8 mouse cellular contexts compared by ENCODE assay signal in the genomic region with DNA sequence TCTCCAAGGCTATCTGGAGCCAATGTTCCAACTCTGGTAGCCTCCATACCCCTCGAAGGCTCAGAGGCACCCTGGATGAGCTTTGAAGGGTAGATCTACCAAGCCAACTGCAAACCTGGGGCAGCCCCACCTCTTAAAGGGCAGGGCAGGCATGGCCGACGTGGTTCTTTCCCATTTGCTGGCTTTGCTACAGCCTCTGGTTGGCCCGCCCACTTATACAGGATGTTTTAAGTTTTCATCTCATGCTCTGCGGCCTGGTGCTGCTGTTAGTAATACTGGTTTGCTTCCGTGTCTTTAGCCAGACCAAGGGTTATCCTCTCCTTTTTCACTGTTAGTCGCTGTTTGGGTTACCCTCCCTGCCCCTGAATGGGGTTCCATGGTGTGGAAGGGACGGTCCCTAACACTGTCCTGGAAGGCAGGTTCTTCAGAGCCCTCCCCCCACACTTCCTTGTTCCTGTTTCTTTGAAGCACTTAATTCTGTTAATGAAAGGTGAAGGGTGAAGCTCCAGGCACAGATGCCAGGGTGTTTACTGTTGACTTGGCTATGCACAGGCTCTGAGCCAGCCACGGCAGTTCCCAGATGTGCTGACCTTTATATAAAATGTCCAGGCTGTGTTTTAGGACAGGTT. TPM values are rescaled to one million over a fixed set of nuclear protein-coding genes. Genes with fewer than 3 reads are reported as not detected.
DNase-seq lines count a peak whose midpoint lies in the region; ATAC-seq lines count a peak whose summit lies in the region.

No protein-coding gene starts in this region.

- no peak overlapping the region for H3K27ac ChIP-seq in heart, embryonic 12.5 days (ENCODE audit: poor library complexity, severe bottlenecking)
- peak overlapping the region; percentile 59 for H3K27ac ChIP-seq in stomach, embryonic 16.5 days (ENCODE audit: low read length)

- peak; percentile 55 for DNase-seq in cerebellum, adult 11-12 months
- no peak for DNase-seq in cerebellum, adult 9-10 months
- DNase-seq in adipocyte (ENCODE audit: low spot score), result peak; percentile 91
- peak; percentile 71 for DNase-seq in kidney, postnatal 10 days
- peak; percentile 68 to 71 for DNase-seq in lung, postnatal 4 days
- DNase-seq in right cerebral cortex, postnatal 25 days, result no peak

- WGBS in heart, embryonic 12.5 days, result 57% methylated on average over 9 of the region's 9 CpGs
- WGBS in stomach, embryonic 16.5 days, result 47% methylated on average over 9 of the region's 9 CpGs

- peak overlapping the region; percentile 92 for H3K9ac ChIP-seq in heart, embryonic 12.5 days
- H3K9ac ChIP-seq in stomach, embryonic 16.5 days (ENCODE audit: low read length), result peak overlapping the region; percentile 17

- peak overlapping the region; percentile 86 for H3K4me2 ChIP-seq in heart, embryonic 12.5 days
- peak overlapping the region; percentile 66 for H3K4me2 ChIP-seq in stomach, embryonic 16.5 days (ENCODE audit: low read depth, low read length)

- ATAC-seq in heart, embryonic 12.5 days (ENCODE audit: insufficient number of reproducible peaks, low FRiP score), result no peak
- 0 out of 2 replicates have a peak, but pooled peaks have one; percentile 12 for ATAC-seq in stomach, embryonic 16.5 days (ENCODE audit: insufficient read depth, low FRiP score)

- no peak overlapping the region; the same call in 1 of the 2 replicates for H3K4me3 ChIP-seq in heart, embryonic 12.5 days
- peak overlapping the region; percentile 84 for H3K4me3 ChIP-seq in stomach, embryonic 16.5 days (replicated peaks; ENCODE audit: low read length)

- peaks cover 36% of the 10 kb centered on the region for H3K36me3 ChIP-seq in heart, embryonic 12.5 days
- 0 out of 2 replicates have a peak, but pooled peaks cover 9% of the 10 kb centered on the region for H3K36me3 ChIP-seq in stomach, embryonic 16.5 days (ENCODE audit: control insufficient read depth, insufficient read depth, low read length)

- no peaks in the 10 kb centered on the region for H3K27me3 ChIP-seq in heart, embryonic 12.5 days (replicated peaks)
- H3K27me3 ChIP-seq in stomach, embryonic 16.5 days (ENCODE audit: control insufficient read depth, insufficient read depth, low read length), result no peaks in the 10 kb centered on the region

- peaks cover 47% of the 10 kb centered on the region for H3K4me1 ChIP-seq in heart, embryonic 12.5 days (replicated peaks)
- peaks cover 32% of the 10 kb centered on the region for H3K4me1 ChIP-seq in stomach, embryonic 16.5 days (ENCODE audit: control insufficient read depth, insufficient read depth, low read length)

- H3K9me3 ChIP-seq in heart, embryonic 12.5 days (replicated peaks), result no peaks in the 10 kb centered on the region
- no peaks in the 10 kb centered on the region for H3K9me3 ChIP-seq in stomach, embryonic 16.5 days (replicated peaks; ENCODE audit: control insufficient read depth, low read length)

RNA-seq across cellular contexts. Expression of a gene that starts 3.4 kb away (rescaled TPM):
- 51.7 and 53.5 TPM in 2 replicates for polyA plus RNA-seq in heart, embryonic 12.5 days (2016; fragmentation: Nextera tagmentation; extraction: Ambion mirVana)
- 59.9 and 70.2 TPM in 2 replicates for polyA plus RNA-seq in stomach, embryonic 16.5 days (2015; fragmentation: Nextera tagmentation; extraction: Ambion mirVana)

RNA-seq across cellular contexts. Expression of a gene that starts 10.6 kb away (rescaled TPM):
- polyA plus RNA-seq in heart, embryonic 12.5 days (2016; fragmentation: Nextera tagmentation; extraction: Ambion mirVana), result 12.4 and 12.6 TPM in 2 replicates
- 13.4 and 15.0 TPM in 2 replicates for polyA plus RNA-seq in stomach, embryonic 16.5 days (2015; fragmentation: Nextera tagmentation; extraction: Ambion mirVana)

RNA-seq across cellular contexts. Expression of a gene that starts 18.8 kb away (rescaled TPM):
- 1.8 and 2.4 TPM in 2 replicates for polyA plus RNA-seq in heart, embryonic 12.5 days (2016; fragmentation: Nextera tagmentation; extraction: Ambion mirVana)
- polyA plus RNA-seq in stomach, embryonic 16.5 days (2015; fragmentation: Nextera tagmentation; extraction: Ambion mirVana), result 0.40 and 1.2 TPM in 2 replicates

RNA-seq across cellular contexts. Expression of a gene that starts 44.6 kb away (rescaled TPM):
- polyA plus RNA-seq in heart, embryonic 12.5 days (2016; fragmentation: Nextera tagmentation; extraction: Ambion mirVana), result 13.7 and 15.8 TPM in 2 replicates
- 13.2 and 13.5 TPM in 2 replicates for polyA plus RNA-seq in stomach, embryonic 16.5 days (2015; fragmentation: Nextera tagmentation; extraction: Ambion mirVana)

RNA-seq across cellular contexts. Expression of a gene that starts 50.2 kb away (rescaled TPM):
- polyA plus RNA-seq in heart, embryonic 12.5 days (2016; fragmentation: Nextera tagmentation; extraction: Ambion mirVana), result 12.7 and 13.4 TPM in 2 replicates
- polyA plus RNA-seq in stomach, embryonic 16.5 days (2015; fragmentation: Nextera tagmentation; extraction: Ambion mirVana), result 23.7 and 26.0 TPM in 2 replicates

Comparison
In these comparisons a context has a peak if more than half of its experiments do, and no peak if none do; other contexts are left out.
1. DNase-seq: peak in cerebellum, adult 11-12 months (single experiment), adipocyte (single experiment), kidney, postnatal 10 days (single experiment) and lung, postnatal 4 days (2 of 2); none in cerebellum, adult 9-10 months (single experiment) and right cerebral cortex, postnatal 25 days (single experiment).